Mouse (Mus musculus) hindbrain, embryonic 11.5 days (tissue): ENCODE measurements around the gene Ccdc124. TPM values are rescaled to one million over a fixed set of nuclear protein-coding genes. Genes with fewer than 3 reads are reported as not detected.

Source experiments
- ATAC-seq: fragments of 200-750 bp; cut with Nextera tagmentation; 2 replicates; pipeline ENCODE4 v1.8.0; 2017; ENCODE audit warnings: mild to moderate bottlenecking, moderate TSS enrichment, moderate library complexity; ENCODE audit not compliant: low FRiP score
- DNase-seq: peaks from one replicate; pipeline ENCODE4 v3.0.0-alpha.2; 2015; ENCODE audit warnings: low spot score
- H3K27ac ChIP-seq: fragments of 300-500 bp; sonication (generic); 2 replicates; pipeline ENCODE4 v1.5.1; 2014; ENCODE audit warnings: mild to moderate bottlenecking, low read depth, low read length
- H3K27me3 ChIP-seq: fragments of 300-500 bp; sonication (generic); 2 replicates; pipeline ENCODE4 v1.6.1; 2014; ENCODE audit warnings: mild to moderate bottlenecking, low read length, moderate library complexity, mixed read lengths; ENCODE audit not compliant: control insufficient read depth, insufficient read depth
- H3K36me3 ChIP-seq: fragments of 300-500 bp; sonication (generic); 2 replicates; pipeline ENCODE4 v1.6.1; 2014; ENCODE audit warnings: mild to moderate bottlenecking, low read length, moderate library complexity, mixed read lengths; ENCODE audit not compliant: control insufficient read depth, insufficient read depth
- H3K4me1 ChIP-seq: fragments of 300-500 bp; sonication (generic); replicated peaks from 2 replicates; pipeline ENCODE4 v1.6.1; 2014; ENCODE audit warnings: low read length, mixed read lengths; ENCODE audit not compliant: control insufficient read depth, insufficient read depth
- H3K4me2 ChIP-seq: fragments of 300-500 bp; sonication (generic); replicated peaks from 2 replicates; pipeline ENCODE4 v1.6.1; 2014; ENCODE audit warnings: mild to moderate bottlenecking, low read depth, low read length
- H3K4me3 ChIP-seq: fragments of 300-500 bp; sonication (generic); 2 replicates; pipeline ENCODE4 v1.5.1; 2014; ENCODE audit warnings: low read depth, low read length
- H3K9ac ChIP-seq: fragments of 300-500 bp; sonication (generic); 2 replicates; pipeline ENCODE4 v1.6.1; 2014; ENCODE audit warnings: low read depth, low read length
- H3K9me3 ChIP-seq: fragments of 300-500 bp; sonication (generic); 2 replicates; pipeline ENCODE4 v1.6.1; 2016; ENCODE audit warnings: low read length; ENCODE audit not compliant: control insufficient read depth
- WGBS: fragments of 180-500 bp; shearing (Covaris S2); extraction: QIAGEN DNeasy Blood & Tissue Kit; methylation state at CpG from one replicate; pipeline ENCODE4 v1.1.7; 2014; 5-methylcytosine and 5-hydroxymethylcytosine counted together
- polyA plus RNA-seq: library from polyadenylated mRNA; unstranded; fragments of >200 nt; fragmentation: Nextera tagmentation; extraction: Ambion mirVana; gene quantifications from 2 replicates; pipeline ENCODE4 v1.2.1, GENCODE M21; 2014

The Ccdc124 gene
- polyA plus RNA-seq, 1 experiment from 2014 or later, result 173 TPM

DNA sequence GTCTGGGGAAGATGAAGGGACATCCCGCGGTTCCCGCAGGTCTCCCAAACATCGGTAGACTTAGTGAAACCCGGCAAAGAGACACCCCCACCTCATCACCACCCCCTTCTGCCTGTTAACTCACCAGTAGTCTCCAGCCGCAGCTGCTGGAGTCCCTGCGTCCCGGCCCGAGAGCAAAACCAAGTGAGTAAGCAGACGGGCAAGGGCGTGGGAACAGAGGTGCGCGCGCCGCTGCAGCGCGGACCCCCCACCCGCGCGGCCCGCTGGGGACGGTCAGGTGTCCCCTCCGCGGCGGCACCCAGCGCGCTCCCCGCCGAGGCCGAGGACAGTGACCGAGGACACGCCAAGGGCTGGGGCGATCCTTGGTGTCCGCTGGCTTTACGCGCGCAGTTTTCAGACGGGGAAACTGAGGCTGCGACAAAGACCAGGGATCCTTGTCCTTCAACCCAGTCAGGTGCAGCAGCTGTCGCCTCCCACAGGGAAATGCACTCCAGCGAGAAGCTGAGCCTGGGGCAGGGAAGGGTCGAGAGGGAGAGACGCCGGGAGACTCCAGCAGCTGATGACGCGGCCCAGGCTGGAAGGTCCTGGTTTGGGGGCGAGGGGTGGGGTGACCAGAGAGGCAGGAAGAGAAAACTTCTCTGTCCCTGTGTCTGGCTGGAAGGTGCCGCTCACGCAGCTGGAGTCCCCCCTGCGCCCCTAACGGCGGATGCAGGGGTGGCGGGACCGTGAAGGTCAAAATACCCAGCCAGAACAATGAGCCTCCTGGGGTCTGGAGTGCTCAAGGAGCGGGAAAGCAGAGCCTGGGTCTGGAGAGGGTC, 10.7 kb downstream of the Ccdc124 start, which contains the start of gene Kcnn1:
Kcnn1 (minus strand) TSS at position 435 of the 818 bp plus-strand sequence.
- DNase-seq (peak; percentile 73), ATAC-seq (0 out of 2 replicates have a peak, but pooled peaks have one; percentile 8)
- H3K27ac ChIP-seq, result peak within 1 kb of the TSS; percentile 99
- peak within 1 kb of the TSS; percentile 60 for H3K4me3 ChIP-seq
- no peaks in the 10 kb centered on the region for H3K9me3 ChIP-seq
- under 1% methylated on average over 53 of the region's 55 CpGs for WGBS
- peak within 1 kb of the TSS; percentile 74 for H3K9ac ChIP-seq
- 0 out of 2 replicates have a peak, but pooled peaks cover 8% of the 10 kb centered on the region for H3K27me3 ChIP-seq
- peak within 1 kb of the TSS; percentile 95 for H3K4me2 ChIP-seq
- H3K4me1 ChIP-seq, result peaks cover 24% of the 10 kb centered on the region
- H3K36me3 ChIP-seq, result no peaks in the 10 kb centered on the region

DNA sequence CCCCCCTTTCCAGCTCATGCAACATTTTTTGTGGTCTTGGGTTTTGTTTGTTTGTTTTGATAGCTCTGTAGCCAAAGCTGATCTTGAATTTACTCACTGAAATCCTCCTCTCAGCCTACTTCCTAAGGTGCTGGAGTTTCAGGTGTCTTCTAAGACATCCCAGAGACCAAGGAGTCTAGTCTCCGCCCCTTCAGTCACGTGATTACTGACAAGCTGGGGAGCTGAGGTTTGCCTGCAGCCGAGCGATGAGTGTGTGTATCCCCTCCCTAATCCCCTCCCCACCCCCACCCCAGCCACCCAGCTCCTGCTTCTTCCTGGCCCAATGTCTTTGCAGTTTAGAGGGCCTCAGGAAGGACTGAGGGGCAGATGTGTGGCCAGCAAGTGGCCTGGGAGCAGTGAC, 16.2 kb downstream of the Ccdc124 start:
- no peaks in the 10 kb centered on the region for H3K9me3 ChIP-seq
- no peaks in the 10 kb centered on the region for H3K36me3 ChIP-seq
- H3K9ac ChIP-seq, result no peak overlapping the region
- no peak overlapping the region for H3K27ac ChIP-seq
- WGBS, result 9% methylated on average over 4 of the region's 4 CpGs
- DNase-seq (no peak), ATAC-seq (no peak)
- no peak overlapping the region for H3K4me3 ChIP-seq
- peaks cover 10% of the 10 kb centered on the region for H3K4me1 ChIP-seq
- H3K4me2 ChIP-seq, result peak overlapping the region; percentile 5; the same call in 1 of the 2 replicates
- H3K27me3 ChIP-seq, result 0 out of 2 replicates have a peak, but pooled peaks cover 5% of the 10 kb centered on the region

DNA sequence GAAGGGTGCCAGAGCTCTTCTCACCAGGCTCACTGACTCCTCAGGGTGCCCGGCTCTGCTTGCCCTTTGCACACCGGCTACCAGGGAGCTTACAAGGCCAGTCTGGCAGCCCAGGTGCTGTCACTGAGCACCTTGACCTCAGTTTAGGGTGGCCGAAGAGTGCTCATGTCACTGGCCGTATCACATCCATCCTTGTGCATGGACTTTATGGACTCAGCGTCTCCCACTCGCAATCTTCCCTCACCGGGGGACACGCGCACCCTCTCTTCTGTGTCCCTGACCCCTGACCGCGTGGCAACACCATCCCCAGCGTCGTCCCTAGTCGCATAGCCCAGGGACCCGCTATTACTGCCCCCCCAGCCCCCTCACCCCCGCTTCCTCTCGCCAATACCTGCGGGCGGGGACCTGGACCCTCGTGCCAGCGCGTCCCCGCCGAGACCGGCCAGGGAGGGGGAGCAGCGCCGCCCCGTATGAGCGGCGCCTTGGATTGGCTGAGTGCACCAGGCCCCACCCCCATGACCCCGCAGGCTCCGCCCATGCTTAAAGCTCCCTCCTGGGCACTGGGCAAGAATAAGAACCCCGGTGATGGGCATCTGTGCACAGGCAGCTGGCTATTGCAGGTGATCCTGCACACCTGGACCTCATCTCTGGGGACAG, 17.1 kb downstream of the Ccdc124 start:
- ATAC-seq (peak; percentile 81), DNase-seq (peak; percentile 77)
- Histone ChIP-seq H3K4me1 (peaks cover 5% of the 10 kb centered on the region), H3K4me2 (peak overlapping the region; percentile 58), H3K4me3 (peak overlapping the region; percentile 33), H3K27ac (no peak overlapping the region), H3K36me3 (no peaks in the 10 kb centered on the region), H3K9ac (0 out of 2 replicates have a peak overlapping the region, but pooled peaks have one; percentile 4), H3K9me3 (no peaks in the 10 kb centered on the region), H3K27me3 (0 out of 2 replicates have a peak, but pooled peaks cover 3% of the 10 kb centered on the region)
- WGBS, result 14% methylated on average over 21 of the region's 33 CpGs

DNA sequence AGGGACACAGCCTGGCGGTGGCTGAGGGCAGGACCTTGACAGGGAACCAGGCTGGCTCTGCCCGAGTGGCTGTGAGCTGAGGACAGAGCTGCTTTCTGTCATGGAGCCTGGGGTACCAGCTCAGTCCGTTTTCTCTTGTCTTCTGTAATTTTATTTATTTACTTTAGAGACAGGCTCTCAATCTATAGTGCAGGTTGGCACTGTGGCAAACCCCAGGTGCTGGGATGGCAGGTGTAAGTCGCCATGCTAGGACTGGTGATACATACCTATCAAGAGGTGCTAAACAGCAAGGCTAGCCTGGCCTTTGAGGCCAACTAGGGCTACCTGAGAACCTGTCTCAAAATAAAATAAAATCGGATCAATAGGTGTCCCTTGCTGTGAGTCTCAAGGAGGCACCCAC, 17.7 kb downstream of the Ccdc124 start:
- WGBS, result 68% methylated on average over 5 of the region's 5 CpGs
- Histone ChIP-seq H3K4me1 (peaks cover 4% of the 10 kb centered on the region), H3K27me3 (no peaks in the 10 kb centered on the region), H3K9me3 (no peaks in the 10 kb centered on the region), H3K27ac (no peak overlapping the region), H3K9ac (no peak overlapping the region), H3K4me3 (no peak overlapping the region), H3K36me3 (no peaks in the 10 kb centered on the region), H3K4me2 (no peak overlapping the region)
- no peak for ATAC-seq
- no peak for DNase-seq

DNA sequence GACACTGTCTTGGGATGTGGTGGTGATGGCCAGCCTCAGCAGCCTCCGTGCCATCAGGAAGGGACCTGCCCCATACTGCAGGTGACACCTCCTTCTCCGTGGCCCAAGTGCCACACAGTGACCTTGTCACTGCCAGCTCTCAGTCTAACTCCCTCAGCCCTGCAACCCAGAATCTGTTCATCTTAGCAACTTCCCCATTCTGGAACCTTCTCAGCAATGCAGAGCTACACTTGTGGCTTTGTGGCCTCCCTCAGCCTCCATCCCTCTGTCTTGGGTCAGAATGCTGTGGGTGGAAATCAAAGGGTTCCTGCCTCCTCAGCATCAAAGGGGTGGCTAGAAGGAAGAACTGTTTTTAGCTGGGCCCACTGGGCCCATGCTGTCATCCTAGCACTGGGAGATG, 19.9 kb downstream of the Ccdc124 start:
- no peak overlapping the region for H3K27ac ChIP-seq
- no peaks in the 10 kb centered on the region for H3K9me3 ChIP-seq
- WGBS, result 77% methylated on average over 2 of the region's 2 CpGs
- DNase-seq (no peak), ATAC-seq (no peak)
- no peaks in the 10 kb centered on the region for H3K27me3 ChIP-seq
- no peak overlapping the region for H3K4me3 ChIP-seq
- H3K36me3 ChIP-seq, result no peaks in the 10 kb centered on the region
- H3K4me1 ChIP-seq, result peaks cover 4% of the 10 kb centered on the region
- no peak overlapping the region for H3K4me2 ChIP-seq
- H3K9ac ChIP-seq, result no peak overlapping the region

DNA sequence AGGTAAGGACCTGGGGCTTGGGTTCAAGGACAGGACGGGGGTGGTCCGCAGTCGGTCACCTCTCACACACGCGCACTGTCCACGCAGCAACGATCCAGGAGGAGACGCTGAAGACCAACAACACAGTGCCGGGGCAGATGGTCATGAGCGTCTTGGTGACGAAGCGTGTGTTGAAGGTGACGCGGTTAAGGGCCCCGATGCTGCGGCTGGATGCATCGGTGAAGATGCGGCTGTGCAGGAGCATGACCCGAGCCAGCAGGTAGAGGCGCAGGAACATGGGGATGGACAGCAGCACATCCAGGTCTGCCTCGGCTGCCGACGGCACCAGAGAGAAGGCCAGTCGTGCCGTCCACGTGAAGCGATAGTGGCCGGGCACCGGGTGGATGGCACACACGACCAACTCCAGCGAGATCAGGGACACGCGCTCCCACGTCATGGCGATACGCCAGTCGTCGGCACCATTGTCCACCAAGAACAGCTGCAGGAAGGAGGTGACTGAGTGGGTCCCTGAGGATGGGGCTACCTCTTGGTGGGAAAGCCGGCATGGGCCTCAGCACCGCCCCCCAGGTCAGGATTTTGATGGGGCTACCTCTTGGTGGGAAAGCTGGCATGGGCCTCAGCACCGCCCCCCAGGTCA, 21.0 kb downstream of the Ccdc124 start:
- 90% methylated on average over 41 of the region's 41 CpGs for WGBS
- no peak for DNase-seq
- Histone ChIP-seq H3K9ac (no peak overlapping the region), H3K27ac (no peak overlapping the region), H3K4me3 (no peak overlapping the region), H3K27me3 (no peaks in the 10 kb centered on the region), H3K4me1 (peaks cover 4% of the 10 kb centered on the region), H3K36me3 (no peaks in the 10 kb centered on the region), H3K9me3 (no peaks in the 10 kb centered on the region), H3K4me2 (no peak overlapping the region)
- ATAC-seq, result no peak

DNA sequence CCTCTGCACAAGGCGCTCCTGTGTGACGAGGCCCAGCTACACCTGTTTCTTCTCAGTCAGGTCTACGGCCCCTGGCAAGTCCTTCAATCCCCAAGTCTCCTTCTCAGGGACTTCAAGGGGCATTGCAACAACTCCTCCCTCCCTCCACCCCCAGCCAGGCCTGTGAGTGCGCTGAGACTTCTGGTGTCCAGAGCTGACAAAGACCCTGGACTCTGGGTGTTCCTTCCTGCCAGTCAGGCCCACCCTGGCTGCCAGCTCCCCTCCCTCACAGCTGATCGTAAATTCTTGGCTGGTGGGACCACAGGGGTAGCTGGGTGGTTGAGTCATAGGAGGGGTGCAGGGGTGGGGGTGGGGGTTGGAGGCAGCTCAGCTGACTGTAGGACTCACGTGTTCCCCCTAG, 21.9 kb downstream of the Ccdc124 start:
- Histone ChIP-seq H3K4me2 (no peak overlapping the region), H3K36me3 (no peaks in the 10 kb centered on the region), H3K4me1 (no peaks in the 10 kb centered on the region), H3K27me3 (no peaks in the 10 kb centered on the region), H3K9me3 (no peaks in the 10 kb centered on the region), H3K27ac (no peak overlapping the region), H3K9ac (no peak overlapping the region), H3K4me3 (no peak overlapping the region)
- ATAC-seq (no peak), DNase-seq (no peak)
- 58% methylated on average over 6 of the region's 6 CpGs for WGBS

DNA sequence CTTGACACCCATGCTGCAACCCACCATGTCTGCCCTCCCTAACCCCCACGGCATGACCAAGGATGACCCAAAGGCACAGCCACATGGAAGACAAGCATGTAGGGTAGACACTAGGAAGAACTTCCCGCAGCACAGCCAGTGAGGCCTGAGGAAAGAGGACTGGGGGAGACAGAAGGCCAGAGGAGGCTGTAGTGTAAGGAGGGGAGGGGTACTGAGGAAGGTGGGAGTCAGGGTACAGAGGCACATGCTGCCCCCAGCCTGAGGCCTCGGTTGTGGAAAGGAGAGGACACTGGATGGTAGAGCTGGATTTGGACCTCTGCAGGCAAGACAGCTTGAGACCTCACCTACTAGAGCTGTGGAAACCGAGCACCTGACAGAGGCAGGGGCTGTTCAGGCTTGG, 22.8 kb downstream of the Ccdc124 start:
- DNase-seq (no peak), ATAC-seq (no peak)
- Histone ChIP-seq H3K4me3 (no peak overlapping the region), H3K4me2 (no peak overlapping the region), H3K27me3 (no peaks in the 10 kb centered on the region), H3K27ac (no peak overlapping the region), H3K9ac (no peak overlapping the region), H3K36me3 (no peaks in the 10 kb centered on the region), H3K4me1 (no peaks in the 10 kb centered on the region), H3K9me3 (no peaks in the 10 kb centered on the region)
- WGBS, result 72% methylated on average over 4 of the region's 4 CpGs
